Mouse (Mus musculus) forebrain, embryonic 15.5 days (tissue): ENCODE results near the gene Map3k1. TPM values are rescaled to one million over a fixed set of nuclear protein-coding genes. Genes with fewer than 3 reads are reported as not detected.
A peak's percentile ranks its signal among the peaks of the same experiment; 100 is the strongest.

Source experiments
- ATAC-seq: fragments of 200-750 bp; cut with Nextera tagmentation; replicated peaks from 2 replicates; pipeline ENCODE4 v1.8.0; 2017; ENCODE audit warnings: mild to moderate bottlenecking, moderate TSS enrichment, moderate library complexity
- H3K27ac ChIP-seq: fragments of 300-500 bp; sonication (generic); replicated peaks from 2 replicates; pipeline ENCODE4 v1.5.1; 2015; ENCODE audit warnings: mild to moderate bottlenecking, inconsistent platforms
- H3K27me3 ChIP-seq: fragments of 300-500 bp; sonication (generic); 2 replicates; pipeline ENCODE4 v1.6.1; 2015; ENCODE audit warnings: inconsistent platforms
- H3K36me3 ChIP-seq: fragments of 300-500 bp; sonication (generic); 2 replicates; pipeline ENCODE4 v1.6.1; 2015; ENCODE audit warnings: mild to moderate bottlenecking, inconsistent platforms
- H3K4me1 ChIP-seq: fragments of 300-500 bp; sonication (generic); 2 replicates; pipeline ENCODE4 v1.6.1; 2015; ENCODE audit warnings: inconsistent platforms
- H3K4me2 ChIP-seq: fragments of 300-500 bp; sonication (generic); replicated peaks from 2 replicates; pipeline ENCODE4 v1.6.1; 2015; ENCODE audit warnings: mild to moderate bottlenecking, inconsistent platforms
- H3K4me3 ChIP-seq: fragments of 300-500 bp; sonication (generic); 2 replicates; pipeline ENCODE4 v1.5.1; 2015; ENCODE audit warnings: mild to moderate bottlenecking, inconsistent platforms
- H3K9ac ChIP-seq: fragments of 300-500 bp; sonication (generic); replicated peaks from 2 replicates; pipeline ENCODE4 v1.6.1; 2015; ENCODE audit warnings: mild to moderate bottlenecking, inconsistent platforms
- H3K9me3 ChIP-seq: fragments of 300-500 bp; sonication (generic); 2 replicates; pipeline ENCODE4 v1.6.1; 2016; ENCODE audit warnings: inconsistent platforms
- WGBS: fragments of 180-500 bp; shearing (Covaris S2); methylation state at CpG from one replicate; pipeline ENCODE4 v1.1.7; 2015; ENCODE audit warnings: mixed read lengths; 5-methylcytosine and 5-hydroxymethylcytosine counted together
- polyA plus RNA-seq: library from polyadenylated mRNA; unstranded; fragments of >200 nt; fragmentation: Nextera tagmentation; extraction: Ambion mirVana; gene quantifications from 2 replicates; pipeline ENCODE4 v1.2.1, GENCODE M21; 2015

The Map3k1 gene
- polyA plus RNA-seq, 1 experiment from 2014 or later: 9.8 TPM

GRCm38 (mm10) chr13:111783451-111783850 lies 25.3 kb downstream of the Map3k1 start:
- H3K27me3 ChIP-seq: no peaks in the 10 kb centered on the region
- 80% methylated on average over 8 of the region's 8 CpGs for WGBS
- H3K27ac ChIP-seq: no peak overlapping the region
- ATAC-seq: no peak
- no peaks in the 10 kb centered on the region for H3K36me3 ChIP-seq
- no peak overlapping the region for H3K9ac ChIP-seq
- peaks cover 9% of the 10 kb centered on the region for H3K4me1 ChIP-seq
- no peak overlapping the region for H3K4me3 ChIP-seq
- H3K4me2 ChIP-seq: no peak overlapping the region
- H3K9me3 ChIP-seq: no peaks in the 10 kb centered on the region

GRCm38 (mm10) chr13:111779471-111779870 lies 29.3 kb downstream of the Map3k1 start:
- Histone ChIP-seq H3K4me3 (no peak overlapping the region), H3K4me1 (peaks cover 15% of the 10 kb centered on the region), H3K4me2 (no peak overlapping the region), H3K27ac (no peak overlapping the region), H3K9me3 (no peaks in the 10 kb centered on the region), H3K36me3 (no peaks in the 10 kb centered on the region), H3K9ac (no peak overlapping the region), H3K27me3 (no peaks in the 10 kb centered on the region)
- ATAC-seq: no peak
- WGBS: 82% methylated on average over 5 of the region's 5 CpGs

GRCm38 (mm10) chr13:111778606-111779005 lies 30.2 kb downstream of the Map3k1 start:
- no peak for ATAC-seq
- peaks cover 3% of the 10 kb centered on the region; the same call in 1 of the 2 replicates for H3K36me3 ChIP-seq
- no peak overlapping the region for H3K27ac ChIP-seq
- peaks cover 15% of the 10 kb centered on the region for H3K4me1 ChIP-seq
- WGBS: 82% methylated on average over 6 of the region's 6 CpGs
- H3K4me2 ChIP-seq: no peak overlapping the region
- no peaks in the 10 kb centered on the region for H3K27me3 ChIP-seq
- no peaks in the 10 kb centered on the region for H3K9me3 ChIP-seq
- H3K4me3 ChIP-seq: no peak overlapping the region
- no peak overlapping the region for H3K9ac ChIP-seq

- H3K9ac ChIP-seq: no peak overlapping the region
- no peak overlapping the region for H3K4me2 ChIP-seq
- H3K36me3 ChIP-seq: peaks cover 4% of the 10 kb centered on the region; the same call in 1 of the 2 replicates
- peaks cover 15% of the 10 kb centered on the region for H3K4me1 ChIP-seq
- H3K4me3 ChIP-seq: no peak overlapping the region
- H3K27ac ChIP-seq: no peak overlapping the region
- no peaks in the 10 kb centered on the region for H3K9me3 ChIP-seq
- 75% methylated on average over 10 of the region's 10 CpGs for WGBS
- H3K27me3 ChIP-seq: no peaks in the 10 kb centered on the region
- ATAC-seq: no peak
Measured at GRCm38 (mm10) chr13:111777865-111778264, 30.9 kb downstream of the Map3k1 start.

- H3K27ac ChIP-seq: 0 out of 2 replicates have a peak overlapping the region, but pooled peaks have one; percentile 3
- H3K9me3 ChIP-seq: no peaks in the 10 kb centered on the region
- H3K4me3 ChIP-seq: no peak overlapping the region
- peaks cover 4% of the 10 kb centered on the region; the same call in 1 of the 2 replicates for H3K36me3 ChIP-seq
- 46% methylated on average over 7 of the region's 7 CpGs for WGBS
- H3K4me1 ChIP-seq: peaks cover 15% of the 10 kb centered on the region
- H3K4me2 ChIP-seq: no peak overlapping the region
- H3K27me3 ChIP-seq: no peaks in the 10 kb centered on the region
- no peak overlapping the region for H3K9ac ChIP-seq
- ATAC-seq: peak; percentile 65
Measured at GRCm38 (mm10) chr13:111777179-111777578, 31.6 kb downstream of the Map3k1 start.

- H3K27me3 ChIP-seq: no peaks in the 10 kb centered on the region
- H3K36me3 ChIP-seq: peaks cover 4% of the 10 kb centered on the region; the same call in 1 of the 2 replicates
- no peak overlapping the region for H3K27ac ChIP-seq
- H3K4me1 ChIP-seq: peaks cover 6% of the 10 kb centered on the region
- H3K4me3 ChIP-seq: no peak overlapping the region
- no peak overlapping the region for H3K9ac ChIP-seq
- no peaks in the 10 kb centered on the region for H3K9me3 ChIP-seq
- ATAC-seq: no peak
- H3K4me2 ChIP-seq: no peak overlapping the region
- WGBS: 94% methylated on average over 8 of the region's 8 CpGs
Measured at GRCm38 (mm10) chr13:111772075-111772474, 36.7 kb downstream of the Map3k1 start.

- Histone ChIP-seq H3K27me3 (no peaks in the 10 kb centered on the region), H3K4me2 (no peak overlapping the region), H3K36me3 (peaks cover 4% of the 10 kb centered on the region; the same call in 1 of the 2 replicates), H3K9me3 (no peaks in the 10 kb centered on the region), H3K27ac (no peak overlapping the region), H3K4me3 (no peak overlapping the region), H3K9ac (no peak overlapping the region), H3K4me1 (no peaks in the 10 kb centered on the region)
- ATAC-seq: peak; percentile 82
- WGBS: 55% methylated on average over 7 of the region's 7 CpGs
Measured at GRCm38 (mm10) chr13:111771232-111771631, 37.6 kb downstream of the Map3k1 start.

GRCm38 (mm10) chr13:111770776-111771175 lies 38.0 kb downstream of the Map3k1 start:
- 97% methylated on average over 9 of the region's 9 CpGs for WGBS
- H3K4me1 ChIP-seq: no peaks in the 10 kb centered on the region
- H3K27ac ChIP-seq: no peak overlapping the region
- H3K9ac ChIP-seq: no peak overlapping the region
- peaks cover 6% of the 10 kb centered on the region; the same call in 1 of the 2 replicates for H3K36me3 ChIP-seq
- no peak for ATAC-seq
- H3K4me2 ChIP-seq: no peak overlapping the region
- no peak overlapping the region for H3K4me3 ChIP-seq
- H3K27me3 ChIP-seq: no peaks in the 10 kb centered on the region
- H3K9me3 ChIP-seq: no peaks in the 10 kb centered on the region

- Histone ChIP-seq H3K4me3 (no peak overlapping the region), H3K36me3 (peaks cover 53% of the 10 kb centered on the region)
Measured at GRCm38 (mm10) chr13:111762526-111762925, 46.3 kb downstream of the Map3k1 start.

GRCm38 (mm10) chr13:111756986-111757385 lies 51.8 kb downstream of the Map3k1 start:
- no peak for ATAC-seq
- WGBS: 93% methylated on average over 6 of the region's 6 CpGs

More at GRCm38 (mm10) chr13:111762526-111762925, 46.3 kb downstream of the Map3k1 start:
- H3K4me1 ChIP-seq: no peaks in the 10 kb centered on the region
- H3K9ac ChIP-seq: no peak overlapping the region
- no peak overlapping the region for H3K4me2 ChIP-seq
- H3K27ac ChIP-seq: no peak overlapping the region
- H3K27me3 ChIP-seq: no peaks in the 10 kb centered on the region
- ATAC-seq: no peak
- H3K9me3 ChIP-seq: no peaks in the 10 kb centered on the region
- 95% methylated on average over 12 of the region's 12 CpGs for WGBS

GRCm38 (mm10) chr13:111755937-111756336 lies 52.9 kb downstream of the Map3k1 start:
- Histone ChIP-seq H3K4me2 (no peak overlapping the region), H3K9me3 (no peaks in the 10 kb centered on the region), H3K4me1 (no peaks in the 10 kb centered on the region), H3K36me3 (peaks cover 68% of the 10 kb centered on the region), H3K4me3 (no peak overlapping the region), H3K9ac (no peak overlapping the region), H3K27me3 (no peaks in the 10 kb centered on the region), H3K27ac (no peak overlapping the region)
- ATAC-seq: no peak
- WGBS: 95% methylated on average over 15 of the region's 15 CpGs

More at GRCm38 (mm10) chr13:111756986-111757385, 51.8 kb downstream of the Map3k1 start:
- Histone ChIP-seq H3K36me3 (peaks cover 70% of the 10 kb centered on the region), H3K4me3 (no peak overlapping the region), H3K9ac (no peak overlapping the region), H3K9me3 (no peaks in the 10 kb centered on the region), H3K4me1 (no peaks in the 10 kb centered on the region), H3K27ac (no peak overlapping the region), H3K4me2 (no peak overlapping the region), H3K27me3 (no peaks in the 10 kb centered on the region)

GRCm38 (mm10) chr13:111755377-111755776 lies 53.4 kb downstream of the Map3k1 start:
- H3K36me3 ChIP-seq: peaks cover 65% of the 10 kb centered on the region
- H3K4me1 ChIP-seq: no peaks in the 10 kb centered on the region
- H3K4me3 ChIP-seq: no peak overlapping the region
- WGBS: 97% methylated on average over 18 of the region's 18 CpGs
- H3K4me2 ChIP-seq: no peak overlapping the region
- no peak for ATAC-seq
- H3K9me3 ChIP-seq: no peaks in the 10 kb centered on the region
- H3K27ac ChIP-seq: no peak overlapping the region
- H3K9ac ChIP-seq: no peak overlapping the region
- no peaks in the 10 kb centered on the region for H3K27me3 ChIP-seq

- Histone ChIP-seq H3K4me2 (no peak overlapping the region), H3K27ac (no peak overlapping the region), H3K9me3 (no peaks in the 10 kb centered on the region), H3K9ac (no peak overlapping the region), H3K4me1 (no peaks in the 10 kb centered on the region), H3K27me3 (no peaks in the 10 kb centered on the region), H3K4me3 (no peak overlapping the region), H3K36me3 (peaks cover 62% of the 10 kb centered on the region)
- WGBS: 96% methylated on average over 6 of the region's 6 CpGs
- no peak for ATAC-seq
Measured at GRCm38 (mm10) chr13:111753321-111753720, 55.5 kb downstream of the Map3k1 start.
